Mouse (Mus musculus) layer of hippocampus, adult 2 months (tissue): Measurements from ENCODE around the gene Bco1. TPM values are rescaled to one million over a fixed set of nuclear protein-coding genes. Genes with fewer than 3 reads are reported as not detected.

Experiments
- DNase-seq, 2 experiments: peaks; one replicate each; pipeline ENCODE4 v3.0.0; 2022; ENCODE audit warnings: low spot score in 2 of 2
- H3K27ac ChIP-seq: fragments of 200-600 bp; 2 replicates; pipeline ENCODE4 v1.8.1; 2022
- H3K4me3 ChIP-seq: fragments of 200-600 bp; 2 replicates; pipeline ENCODE4 v1.8.1; 2022; ENCODE audit warnings: mild to moderate bottlenecking
- CTCF ChIP-seq: fragments of 200-600 bp; conservative IDR thresholded peaks from 2 replicates; pipeline ENCODE4 v1.8.1; 2022; ENCODE audit warnings: antibody characterized with exemption, mild to moderate bottlenecking, moderate library complexity
- total RNA-seq, 2 experiments: library from RNA; stranded (reverse); gene quantifications; 2 replicates each; pipeline ENCODE4 v1.2.3; 2021

Gene Bco1
- total RNA-seq, 2 experiments from 2014 or later: not detected

GRCm38 (mm10) chr8:117109018-117109711 lies 13.5 kb downstream of the Bco1 start:
- Histone ChIP-seq H3K27ac (no peak overlapping the region), H3K4me3 (no peak overlapping the region)
- DNase-seq: no peak
- TF ChIP-seq CTCF: peak; percentile 59

GRCm38 (mm10) chr8:117109801-117110390 lies 14.2 kb downstream of the Bco1 start:
- peak; percentile 84 for TF ChIP-seq CTCF
- peak; percentile 16 to 55 for DNase-seq
- H3K4me3 ChIP-seq: no peak overlapping the region
- H3K27ac ChIP-seq: no peak overlapping the region

GRCm38 (mm10) chr8:117111641-117112040 lies 16.0 kb downstream of the Bco1 start:
- DNase-seq: no peak
- Histone ChIP-seq H3K4me3 (no peak overlapping the region), H3K27ac (no peak overlapping the region)
- TF ChIP-seq CTCF: no peak

GRCm38 (mm10) chr8:117112261-117112660 lies 16.6 kb downstream of the Bco1 start:
- no peak for DNase-seq
- no peak for TF ChIP-seq CTCF
- no peak overlapping the region for H3K4me3 ChIP-seq
- H3K27ac ChIP-seq: no peak overlapping the region

- no peak for TF ChIP-seq CTCF
- no peak overlapping the region for H3K27ac ChIP-seq
- H3K4me3 ChIP-seq: no peak overlapping the region
- DNase-seq: no peak
Measured at GRCm38 (mm10) chr8:117115094-117115493, 19.4 kb downstream of the Bco1 start.

GRCm38 (mm10) chr8:117115676-117116446 lies 20.2 kb downstream of the Bco1 start:
- Histone ChIP-seq H3K4me3 (no peak overlapping the region), H3K27ac (no peak overlapping the region)
- TF ChIP-seq CTCF: no peak
- DNase-seq: no peak

GRCm38 (mm10) chr8:117116534-117116933 lies 20.9 kb downstream of the Bco1 start:
- TF ChIP-seq CTCF: no peak
- no peak for DNase-seq
- H3K4me3 ChIP-seq: no peak overlapping the region
- H3K27ac ChIP-seq: no peak overlapping the region

- no peak overlapping the region for H3K4me3 ChIP-seq
- TF ChIP-seq CTCF: no peak
- H3K27ac ChIP-seq: no peak overlapping the region
- DNase-seq: no peak
Measured at GRCm38 (mm10) chr8:117118409-117118808, 22.8 kb downstream of the Bco1 start.

- TF ChIP-seq CTCF: no peak
- Histone ChIP-seq H3K27ac (no peak overlapping the region), H3K4me3 (no peak overlapping the region)
- DNase-seq: no peak
Measured at GRCm38 (mm10) chr8:117121277-117121676, 25.6 kb downstream of the Bco1 start.

- H3K4me3 ChIP-seq: no peak overlapping the region
- no peak for DNase-seq
Measured at GRCm38 (mm10) chr8:117123850-117124633, 28.4 kb downstream of the Bco1 start.

GRCm38 (mm10) chr8:117125854-117126253 lies 30.2 kb downstream of the Bco1 start:
- Histone ChIP-seq H3K4me3 (no peak overlapping the region), H3K27ac (no peak overlapping the region)
- no peak for TF ChIP-seq CTCF
- no peak for DNase-seq

More at GRCm38 (mm10) chr8:117123850-117124633, 28.4 kb downstream of the Bco1 start:
- H3K27ac ChIP-seq: no peak overlapping the region
- TF ChIP-seq CTCF: no peak

- no peak overlapping the region for H3K27ac ChIP-seq
- no peak for TF ChIP-seq CTCF
- DNase-seq: no peak
- no peak overlapping the region for H3K4me3 ChIP-seq
Measured at GRCm38 (mm10) chr8:117126411-117126810, 30.8 kb downstream of the Bco1 start.

- H3K27ac ChIP-seq: no peak overlapping the region
- TF ChIP-seq CTCF: peak; percentile 51
- no peak for DNase-seq
- H3K4me3 ChIP-seq: no peak overlapping the region
Measured at GRCm38 (mm10) chr8:117127063-117127462, 31.4 kb downstream of the Bco1 start.
